In the genomic region with DNA sequence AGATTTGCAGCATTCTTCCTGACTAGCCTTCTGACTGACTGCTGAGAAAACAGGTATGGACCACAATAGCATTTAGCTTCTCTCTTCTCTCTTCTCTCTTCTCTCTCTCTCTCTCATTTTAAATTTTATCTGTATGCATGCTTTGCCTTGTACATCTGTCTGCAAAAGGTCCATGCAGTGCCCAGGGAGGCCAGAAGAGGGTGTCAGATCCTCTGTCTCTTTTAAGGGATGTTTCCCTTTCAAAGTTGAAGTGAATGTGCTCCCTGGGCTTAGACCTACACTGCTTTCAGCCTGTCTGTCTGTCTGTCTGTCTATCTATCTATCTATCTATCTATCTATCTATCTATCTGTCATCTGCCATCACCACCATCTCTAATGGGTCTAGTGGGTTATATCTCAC, we compare ENCODE assay signal across 10 mouse cellular contexts. TPM values are rescaled to one million over a fixed set of nuclear protein-coding genes. Genes with fewer than 3 reads are reported as not detected.
A peak's percentile ranks its signal among the peaks of the same experiment; 100 is the strongest.
DNase-seq lines count a peak whose midpoint lies in the region; ATAC-seq and TF ChIP-seq lines count a peak whose summit lies in the region.
"Had no signal": no experiment of that assay in that cellular context is flagged by ENCODE, and none has a peak within 500 bp of the region (broad histone marks: within the 10 kb centered on the region; RNA-seq: fewer than 3 reads in every experiment).

No protein-coding gene starts in this region.

- H3K9ac ChIP-seq in kidney, embryonic 15.5 days, result no peak overlapping the region

- no peaks in the 10 kb centered on the region for H3K27me3 ChIP-seq in kidney, adult 2 months (replicated peaks; ENCODE audit: control insufficient read depth, insufficient read depth, low read length)
- H3K27me3 ChIP-seq in kidney, embryonic 15.5 days, result peaks cover 38% of the 10 kb centered on the region

- H3K36me3 ChIP-seq in kidney, adult 2 months (ENCODE audit: control insufficient read depth, insufficient read depth, low read length), result no peaks in the 10 kb centered on the region
- H3K36me3 ChIP-seq in kidney, embryonic 15.5 days, result no peaks in the 10 kb centered on the region

- ATAC-seq in kidney, embryonic 15.5 days (replicated peaks; ENCODE audit: low FRiP score), result no peak
- ATAC-seq: forebrain, embryonic 16.5 days had no signal

- TF ChIP-seq POLR2A in kidney, adult 2 months (IDR thresholded peaks at IDR 0.05; ENCODE audit: low read depth, low read length), result no peak

- no peak overlapping the region for H3K4me2 ChIP-seq in kidney, embryonic 15.5 days

- TF ChIP-seq CTCF in kidney, adult 2 months (conservative IDR thresholded peaks at IDR 0.05; ENCODE audit: insufficient read depth, insufficient read length, low read depth, low read length), result peak; percentile 49; the same call in 1 of the 2 replicates

- peaks cover 13% of the 10 kb centered on the region; the same call in 1 of the 2 replicates for H3K4me1 ChIP-seq in kidney, adult 2 months (ENCODE audit: control insufficient read depth, insufficient read depth, low read length)
- peaks cover 17% of the 10 kb centered on the region for H3K4me1 ChIP-seq in kidney, embryonic 15.5 days

- no peak overlapping the region for H3K27ac ChIP-seq in kidney, adult 2 months (ENCODE audit: insufficient read depth, low read depth, low read length)
- no peak overlapping the region for H3K27ac ChIP-seq in kidney, embryonic 15.5 days

- intact Hi-C loops in left cerebral cortex, postnatal 14 days (cut with DNase I), result no loop called here

- no peaks in the 10 kb centered on the region for H3K9me3 ChIP-seq in kidney, embryonic 15.5 days (replicated peaks)

- no peak overlapping the region for H3K4me3 ChIP-seq in kidney, adult 2 months (ENCODE audit: insufficient read depth, low read depth, low read length)
- no peak overlapping the region for H3K4me3 ChIP-seq in kidney, embryonic 15.5 days (replicated peaks)

- DNase-seq in adrenal gland, adult 18-20 months (ENCODE audit: low spot score in 2 of 2), result peak; percentile 10 to 30
- DNase-seq in adrenal gland, adult 8-10 months, result no peak
- peak; percentile 54 for DNase-seq in kidney, adult 2 months
- DNase-seq in thymus, postnatal 4 days, result peak; percentile 44
- DNase-seq in thymus, postnatal 14 days, result no peak
- DNase-seq in left cerebral cortex, postnatal 14 days (ENCODE audit: low spot score in 2 of 2), result no peak
- no peak for DNase-seq in frontal cortex, postnatal 36 days (ENCODE audit: low spot score in 2 of 2)
- DNase-seq: cerebellum, adult 9-11 months had no signal

RNA-seq across cellular contexts. Expression of a gene that starts 8.9 kb away (rescaled TPM):
- 1 to 10 TPM; 1.4 to 4.7 TPM for total RNA-seq in adrenal gland, adult 18-20 months (2021)
- total RNA-seq in adrenal gland, adult 8-10 months (2022), result 1 to 10 TPM; 1.3 to 3.6 (median 1.8) TPM
- polyA plus RNA-seq in kidney, adult 2 months (2012; rRNA removed), result 31.5 and 32.2 TPM in 2 replicates
- polyA plus RNA-seq in kidney, embryonic 15.5 days (2015; fragmentation: Nextera tagmentation; extraction: Ambion mirVana), result 4.9 TPM in 2 replicates
- total RNA-seq in left cerebral cortex, postnatal 14 days (2021), result 1 to 10 TPM; 4.1 to 4.9 TPM

Comparison
In these comparisons a context has a peak if more than half of its experiments do, and no peak if none do; other contexts are left out.
1. DNase-seq: peak in adrenal gland, adult 18-20 months (2 of 2), kidney, adult 2 months (single experiment) and thymus, postnatal 4 days (single experiment); none in adrenal gland, adult 8-10 months (single experiment), thymus, postnatal 14 days (single experiment), left cerebral cortex, postnatal 14 days (0 of 2) and frontal cortex, postnatal 36 days (0 of 2).